Mouse (Mus musculus): ENCODE measurements around the gene Chchd6.

DNA sequence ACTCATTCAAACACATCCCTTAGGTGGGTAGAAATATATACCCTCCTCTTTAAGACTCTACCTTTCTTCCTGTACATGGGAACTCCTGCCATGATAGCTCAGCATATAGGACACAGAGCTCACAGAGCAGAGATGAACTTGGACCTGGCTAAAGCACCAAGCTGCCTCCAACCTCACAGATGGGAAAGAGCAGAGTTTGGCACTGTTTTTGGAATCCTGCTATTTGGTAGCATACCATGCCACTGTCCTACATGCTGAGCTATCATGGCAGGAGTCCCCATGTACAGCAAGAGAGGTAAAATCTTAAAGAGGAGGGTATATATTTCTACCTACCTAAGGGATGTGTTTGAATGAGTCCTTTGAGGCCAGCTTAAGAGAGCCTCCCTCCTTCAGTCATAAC is 127.5 kb downstream of the Chchd6 start:
- TF ChIP-seq CTCF (IDR thresholded peaks at IDR 0.05), result no peak
- no peak for TF ChIP-seq EP300 (IDR thresholded peaks at IDR 0.05; ENCODE audit: insufficient read depth, low read depth, low read length)
- TF ChIP-seq POLR2A (IDR thresholded peaks at IDR 0.05; ENCODE audit: insufficient read depth, low read depth, low read length), result no peak

Measured in heart, adult 2 months (tissue).